Mouse (Mus musculus) lung, postnatal 36 days (tissue): ENCODE measurements around the gene D1Pas1.

Experiments
- DNase-seq: peaks from one replicate; pipeline ENCODE4 v3.0.0; 2022; ENCODE audit warnings: mixed read lengths

D1Pas1 gene

DNA sequence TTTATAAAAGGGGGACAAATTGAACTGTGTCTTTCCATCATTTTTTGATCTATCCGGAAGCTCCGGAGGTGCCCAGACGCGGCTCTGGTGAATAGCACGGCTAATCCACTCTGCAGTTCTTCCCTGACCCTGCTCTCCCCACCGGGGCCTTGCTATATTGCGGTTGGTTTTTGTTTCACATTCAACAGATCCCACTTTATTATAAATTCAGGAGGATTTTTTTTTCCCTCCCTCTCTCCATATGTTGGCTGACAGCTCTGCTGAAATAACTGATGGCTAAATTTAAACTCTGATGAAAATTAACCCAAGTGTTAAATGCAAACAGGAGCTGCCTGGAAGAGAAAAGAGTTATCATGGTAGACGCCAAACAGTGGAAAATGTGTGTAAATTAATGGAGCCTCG, 21.1 kb downstream of the D1Pas1 start:
- no peak for DNase-seq

DNA sequence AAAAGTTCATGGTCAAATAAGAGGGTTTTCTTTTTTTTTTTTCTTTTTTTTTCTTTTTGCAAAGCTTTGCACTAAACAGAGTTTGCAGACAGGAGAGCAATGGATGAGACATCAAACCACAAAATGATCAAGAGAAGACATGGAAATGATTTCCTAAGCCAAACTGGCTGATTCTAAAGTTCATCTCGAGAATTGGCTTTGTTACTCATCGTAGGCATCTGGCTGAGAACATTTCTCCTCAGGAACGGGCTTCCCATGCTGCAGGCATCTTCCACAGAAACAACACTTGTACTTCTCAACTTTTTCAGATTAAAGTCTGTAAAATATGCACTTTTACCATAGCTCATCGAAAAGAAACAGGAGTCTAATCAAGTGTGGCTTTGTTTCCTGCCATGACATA, 21.6 kb downstream of the D1Pas1 start:
- DNase-seq, result no peak

DNA sequence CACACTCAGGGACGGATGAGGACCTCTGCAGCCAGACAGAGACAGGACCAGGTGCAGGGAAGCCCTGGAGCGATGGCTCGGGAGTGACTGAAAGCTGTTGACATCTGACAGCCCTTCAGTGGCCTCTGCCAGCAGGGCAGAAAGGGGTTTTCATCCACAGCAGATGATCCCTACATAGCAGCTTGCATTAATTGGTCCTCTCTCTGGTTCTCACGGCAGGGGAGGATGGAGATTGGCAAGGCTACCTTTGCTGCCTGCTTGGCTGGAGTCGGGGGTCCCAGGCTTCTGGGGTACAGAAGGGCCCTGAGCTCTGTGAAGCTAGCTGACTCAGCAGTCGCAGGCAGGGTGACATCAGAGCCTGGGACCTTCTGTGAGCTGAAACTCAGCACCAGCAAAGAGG, 24.3 kb downstream of the D1Pas1 start:
- DNase-seq, result no peak

DNA sequence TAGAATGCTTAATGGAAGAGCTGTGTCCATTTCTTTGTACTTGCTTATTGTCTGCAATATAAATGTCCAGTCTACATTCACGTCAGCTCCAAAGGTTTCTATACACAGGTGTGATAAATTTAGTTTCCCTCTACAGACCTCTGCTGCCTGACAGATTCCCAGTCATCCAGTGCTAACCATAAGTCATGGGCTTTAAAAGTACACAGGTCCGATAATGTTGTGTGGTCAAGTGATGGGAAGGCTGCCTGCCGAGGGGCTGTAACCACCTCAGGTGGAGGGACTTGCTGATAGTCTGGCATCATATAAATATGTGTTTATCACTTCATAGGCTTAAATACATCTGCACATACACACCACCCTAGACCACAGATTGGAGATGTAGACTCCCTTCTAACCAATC, 24.9 kb downstream of the D1Pas1 start:
- DNase-seq, result no peak

DNA sequence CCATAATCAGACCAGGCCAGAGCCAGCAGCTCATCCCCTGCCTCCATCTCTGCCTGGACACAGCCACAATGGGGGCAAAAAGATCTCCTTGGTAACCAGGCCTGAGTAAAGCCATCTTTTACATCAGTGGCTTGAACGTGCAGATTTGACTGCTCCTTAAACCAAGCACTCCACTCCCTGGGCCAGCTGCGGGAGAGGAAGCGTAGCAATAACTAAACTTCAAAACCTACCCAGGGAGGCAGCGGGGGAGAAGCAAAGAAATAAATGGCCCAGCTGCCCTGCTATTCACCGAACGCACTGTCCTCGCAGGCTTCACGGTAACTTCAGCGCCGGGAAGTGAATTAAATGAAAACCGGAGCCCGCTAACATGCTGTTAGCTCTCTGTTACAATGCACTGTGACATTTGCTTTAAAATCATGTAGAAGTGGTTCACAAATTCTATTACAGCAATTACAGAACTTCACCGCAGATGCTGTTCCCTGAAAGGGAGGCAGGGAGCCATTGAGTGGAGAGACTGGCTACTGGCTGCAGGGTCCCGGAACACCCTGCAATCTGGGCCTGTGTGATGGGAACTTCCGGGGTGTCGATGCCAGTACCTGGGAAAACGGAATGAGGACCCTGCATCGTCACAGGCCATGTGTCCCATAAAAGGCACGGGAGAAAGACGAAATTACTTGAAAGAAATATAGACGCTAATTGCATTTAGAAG, 30.5 kb downstream of the D1Pas1 start:
- DNase-seq, result no peak

DNA sequence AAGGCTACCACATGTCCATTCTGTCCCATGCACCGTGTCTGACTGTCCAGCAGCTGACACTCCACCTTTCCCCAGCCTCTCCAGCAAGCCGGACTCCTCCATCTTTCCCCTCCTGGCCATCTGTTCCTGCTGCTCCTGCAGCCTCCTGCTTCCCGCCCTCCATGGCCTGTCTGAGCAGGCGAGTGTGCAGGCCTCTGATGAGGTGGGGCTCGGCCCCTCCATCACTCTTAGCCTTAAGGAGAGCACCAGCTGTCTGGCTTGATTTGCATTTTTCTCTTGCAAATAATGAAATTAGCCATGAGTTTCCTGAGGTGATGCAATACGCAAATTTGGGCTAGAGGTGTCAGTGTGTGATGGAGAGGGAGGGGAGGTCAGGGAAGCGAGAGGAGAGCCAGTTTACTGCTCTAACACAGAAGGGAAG, 36.2 kb downstream of the D1Pas1 start:
- no peak for DNase-seq

DNA sequence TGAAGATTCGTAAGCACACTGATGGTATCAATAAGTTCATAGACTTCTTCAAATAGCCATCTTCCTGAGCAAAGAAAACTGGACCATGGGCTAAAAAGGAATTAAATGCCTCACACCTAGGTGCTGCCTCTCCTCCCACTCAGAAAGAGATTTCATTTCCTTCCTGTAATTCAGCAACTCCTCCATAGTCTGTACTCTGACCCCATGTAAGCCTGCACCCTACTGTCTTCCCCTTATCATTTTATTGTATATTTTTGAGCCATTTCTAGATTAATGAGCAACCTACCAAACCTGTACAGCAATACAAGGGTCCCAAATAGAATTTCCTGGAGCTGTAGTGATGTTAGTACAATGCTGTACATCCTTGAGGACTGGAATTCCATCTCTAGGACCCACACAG, 37.1 kb downstream of the D1Pas1 start:
- DNase-seq, result no peak

DNA sequence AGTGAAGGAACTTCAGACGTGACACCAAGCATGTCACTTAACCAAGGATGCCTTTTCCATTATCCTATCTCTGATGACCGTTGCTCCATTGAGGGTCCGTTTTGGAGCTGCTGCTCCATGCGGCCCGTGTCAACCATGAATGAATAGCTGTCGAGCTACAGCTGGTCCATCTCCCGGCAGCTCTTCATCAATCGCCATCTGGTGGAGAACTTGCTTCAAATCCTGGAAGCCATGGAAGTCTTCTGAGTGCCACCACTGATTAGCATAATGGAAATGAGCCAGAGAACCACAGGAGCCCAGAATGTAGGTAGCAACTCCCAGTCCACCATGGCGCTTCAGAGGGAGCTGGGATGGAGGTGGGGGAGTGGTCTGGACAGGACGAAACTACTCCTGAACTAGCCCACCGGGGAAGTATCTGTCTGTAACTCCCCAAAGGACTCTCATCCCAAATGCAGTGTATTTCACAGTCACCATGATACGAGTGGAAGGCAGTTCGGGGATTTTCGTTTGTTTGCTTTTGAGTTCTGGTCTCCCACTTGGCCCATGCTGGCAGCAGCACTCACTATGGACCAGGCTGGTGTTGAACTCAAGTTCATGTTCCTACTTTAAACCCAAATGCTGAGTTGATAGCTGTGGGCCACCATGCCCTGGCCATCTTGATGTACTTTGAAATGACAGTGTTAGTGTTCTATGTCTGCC, 39.2 kb downstream of the D1Pas1 start:
- peak; percentile 21 for DNase-seq

DNA sequence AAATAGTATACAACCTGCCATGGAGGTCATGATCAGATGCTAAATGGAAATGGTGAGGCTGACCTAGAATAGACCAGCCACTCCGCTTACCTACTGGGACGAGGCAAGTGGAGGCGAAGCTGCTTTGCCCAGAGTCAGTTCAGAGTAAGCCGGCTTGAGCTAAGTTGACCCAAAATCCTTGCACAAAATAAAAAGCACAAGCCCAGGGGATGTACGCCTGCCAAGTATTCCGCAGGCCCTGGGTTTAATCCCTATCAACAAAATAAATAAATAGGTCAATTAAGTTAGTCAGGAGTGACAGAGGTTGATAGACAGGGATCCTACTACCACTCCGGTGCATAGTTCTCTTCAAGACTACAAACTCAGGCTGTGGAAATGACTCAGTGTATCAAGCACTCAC, 41.0 kb downstream of the D1Pas1 start:
- DNase-seq, result no peak

DNA sequence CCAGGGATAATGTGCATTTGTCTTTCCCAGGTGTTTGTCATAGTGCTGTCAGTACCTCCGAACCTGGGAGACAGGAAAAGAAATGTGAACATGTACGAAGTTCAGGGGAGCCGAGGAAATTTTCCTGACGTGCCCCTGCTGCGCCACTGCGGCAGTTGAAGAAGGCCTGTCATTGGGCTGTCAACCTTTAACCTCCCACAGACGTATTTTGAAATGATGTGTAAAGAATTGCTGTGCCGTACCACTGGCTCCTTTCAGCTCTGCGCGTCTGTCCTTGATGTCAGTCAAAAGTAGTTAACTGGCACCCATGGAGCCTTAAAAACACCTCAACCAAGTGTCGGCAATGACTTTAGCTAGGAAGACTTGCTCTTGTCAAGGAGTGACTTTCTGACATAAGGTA, 42.9 kb downstream of the D1Pas1 start:
- no peak for DNase-seq

DNA sequence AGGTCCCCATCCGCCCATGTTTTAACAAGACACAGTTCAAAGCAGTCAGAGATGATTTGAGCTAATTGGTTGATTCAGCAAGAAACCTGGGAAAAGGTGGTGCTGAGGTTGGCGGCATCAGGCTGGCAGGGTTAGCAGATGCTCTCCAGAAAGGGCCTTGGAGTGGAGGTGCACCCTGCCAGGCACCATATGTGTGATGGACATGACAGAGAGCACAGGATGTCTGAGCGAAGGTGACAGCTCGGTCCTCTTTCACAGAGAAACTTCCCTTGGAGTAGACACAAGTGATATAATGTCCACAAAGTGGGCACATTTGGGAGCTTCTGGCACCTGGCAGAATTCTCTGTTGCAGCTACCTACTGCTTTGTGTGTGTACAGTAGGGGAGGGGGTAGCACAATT, 44.4 kb downstream of the D1Pas1 start:
- DNase-seq, result no peak

DNA sequence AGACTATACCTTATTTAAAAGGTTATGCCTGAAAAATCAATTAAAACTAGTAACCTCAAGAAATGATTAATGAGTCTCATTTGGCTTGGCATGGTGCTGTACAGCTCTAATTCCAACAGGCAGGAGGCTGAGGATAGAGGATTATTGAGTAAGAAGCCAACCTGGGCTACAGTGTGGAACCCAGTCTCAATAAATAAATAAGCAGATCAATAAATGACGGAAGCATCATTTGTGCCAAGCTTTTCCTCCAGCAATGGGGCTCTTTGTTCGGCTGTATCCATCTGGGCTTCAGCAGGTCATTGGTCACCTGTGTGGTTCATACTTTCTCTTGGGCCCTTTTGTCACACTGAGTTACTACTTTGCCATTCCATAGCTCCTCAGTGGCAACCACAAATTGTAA, 46.9 kb downstream of the D1Pas1 start:
- DNase-seq, result no peak

DNA sequence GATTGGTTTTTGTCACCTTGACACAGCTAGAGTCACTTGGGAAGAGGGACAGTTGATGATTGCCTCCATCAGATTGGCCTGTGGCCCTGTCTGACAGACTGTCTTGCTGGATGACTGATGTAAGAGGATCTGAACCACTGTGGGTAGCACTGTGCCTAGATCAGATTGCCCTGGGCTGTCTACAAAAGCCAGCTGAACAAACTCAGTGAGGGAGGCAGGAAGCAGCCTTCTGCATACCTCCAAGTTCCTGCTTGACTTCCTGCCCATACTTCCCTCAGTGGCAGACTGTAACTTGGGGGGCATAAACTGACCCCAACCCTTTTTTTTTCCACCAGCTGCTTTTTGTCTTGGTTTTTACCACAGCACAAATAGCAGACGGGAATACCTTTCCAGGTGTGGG, 48.5 kb downstream of the D1Pas1 start:
- no peak for DNase-seq

DNA sequence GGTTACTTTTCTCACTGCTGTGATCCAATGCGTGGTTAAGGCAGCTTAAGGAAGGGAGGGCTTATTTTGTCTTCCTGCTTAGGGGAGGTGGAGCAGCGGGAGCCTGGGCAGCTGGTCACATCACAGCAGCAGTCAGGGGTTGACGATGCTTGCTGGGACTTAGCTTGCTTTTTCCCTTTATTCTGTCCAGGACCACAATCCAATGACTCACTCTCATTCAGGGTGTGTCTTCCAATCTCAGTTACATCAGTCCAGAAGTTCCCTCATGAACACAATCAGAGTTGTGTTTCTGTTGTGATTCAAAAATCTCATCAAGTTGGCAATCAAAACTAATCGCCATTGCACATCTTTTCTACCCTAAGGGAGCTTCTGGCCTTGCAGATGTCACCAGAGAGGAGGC, 48.9 kb downstream of the D1Pas1 start:
- no peak for DNase-seq

DNA sequence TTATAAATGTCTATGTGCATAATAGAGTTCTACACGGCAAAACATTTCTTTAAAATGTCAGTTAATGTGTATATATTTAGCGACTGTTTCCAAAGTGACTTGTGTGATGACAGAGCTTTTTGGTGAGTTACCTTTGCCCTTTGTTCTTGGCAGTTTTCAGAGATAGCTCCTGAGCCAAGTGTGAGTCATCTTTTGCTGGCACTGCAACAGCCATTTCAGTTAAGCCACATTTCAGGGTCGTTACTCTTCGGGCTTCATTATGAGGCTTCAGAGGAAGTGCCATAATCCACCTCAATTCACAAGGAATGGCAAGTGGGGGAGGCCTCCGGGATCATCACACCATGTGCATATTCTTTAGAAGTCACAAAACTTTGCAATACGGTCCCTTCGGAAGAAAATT, 52.8 kb downstream of the D1Pas1 start:
- peak; percentile 16 for DNase-seq
